Mouse (Mus musculus) A20 (cell line): ENCODE results near the gene Mab21l1.
A peak's percentile ranks its signal among the peaks of the same experiment; 100 is the strongest.

Source experiments
- DNase-seq: peaks from one replicate; pipeline ENCODE4 v3.0.0-alpha.2; 2011; ENCODE audit warnings: low read depth, low spot score

Gene Mab21l1

GRCm38 (mm10) chr3:55814993-55815625 lies 32.8 kb downstream of the Mab21l1 start:
- no peak for DNase-seq

- no peak for DNase-seq
These were observed 33.8 kb downstream of the Mab21l1 start for GRCm38 (mm10) chr3:55816096-55816495.

- peak; percentile 66 for DNase-seq
These were observed 34.5 kb downstream of the Mab21l1 start for GRCm38 (mm10) chr3:55816638-55817375.

GRCm38 (mm10) chr3:55818082-55818481 lies 35.8 kb downstream of the Mab21l1 start:
- DNase-seq: no peak

GRCm38 (mm10) chr3:55819598-55819997 lies 37.3 kb downstream of the Mab21l1 start:
- DNase-seq: no peak

- no peak for DNase-seq
These were observed 42.6 kb downstream of the Mab21l1 start for GRCm38 (mm10) chr3:55824864-55825263.

- DNase-seq: no peak
These were observed 46.4 kb downstream of the Mab21l1 start for GRCm38 (mm10) chr3:55828481-55829256.

GRCm38 (mm10) chr3:55830226-55830625 lies 47.9 kb downstream of the Mab21l1 start:
- DNase-seq: no peak
